Mouse (Mus musculus): Measurements from ENCODE around the gene Irf5.

GRCm38 (mm10) chr6:29505493-29505892, 20.9 kb upstream of the Irf5 start:
- TF ChIP-seq POLR2A (IDR thresholded peaks at IDR 0.05; ENCODE audit: borderline replicate concordance, extremely low read depth, low read depth, low read length) (no peak), CTCF (IDR thresholded peaks at IDR 0.05; ENCODE audit: insufficient read depth, low read length) (no peak)
